Mouse (Mus musculus) embryonic facial prominence, embryonic 15.5 days (tissue): ENCODE measurements around the gene Prkcg. TPM values are rescaled to one million over a fixed set of nuclear protein-coding genes. Genes with fewer than 3 reads are reported as not detected.

ENCODE experiments used
- ATAC-seq: fragments of 200-750 bp; cut with Nextera tagmentation; 2 replicates; pipeline ENCODE4 v1.8.0; 2017; ENCODE audit warnings: low read depth, moderate TSS enrichment; ENCODE audit not compliant: insufficient number of reproducible peaks, low FRiP score, low TSS enrichment
- H3K27ac ChIP-seq: fragments of 300-500 bp; sonication (generic); replicated peaks from 2 replicates; pipeline ENCODE4 v1.5.1; 2015; ENCODE audit warnings: mild to moderate bottlenecking, inconsistent platforms
- H3K27me3 ChIP-seq: fragments of 300-500 bp; sonication (generic); 2 replicates; pipeline ENCODE4 v1.6.1; 2015; ENCODE audit warnings: inconsistent platforms
- H3K36me3 ChIP-seq: fragments of 300-500 bp; sonication (generic); 2 replicates; pipeline ENCODE4 v1.6.1; 2015; ENCODE audit warnings: mild to moderate bottlenecking, inconsistent platforms
- H3K4me1 ChIP-seq: fragments of 300-500 bp; sonication (generic); 2 replicates; pipeline ENCODE4 v1.6.1; 2015; ENCODE audit warnings: inconsistent platforms
- H3K4me2 ChIP-seq: fragments of 300-500 bp; sonication (generic); replicated peaks from 2 replicates; pipeline ENCODE4 v1.6.1; 2015; ENCODE audit warnings: mild to moderate bottlenecking, inconsistent platforms
- H3K4me3 ChIP-seq: fragments of 300-500 bp; sonication (generic); replicated peaks from 2 replicates; pipeline ENCODE4 v1.5.1; 2015; ENCODE audit warnings: mild to moderate bottlenecking, inconsistent platforms
- H3K9ac ChIP-seq: fragments of 300-500 bp; sonication (generic); 2 replicates; pipeline ENCODE4 v1.6.1; 2015; ENCODE audit warnings: inconsistent platforms
- H3K9me3 ChIP-seq: fragments of 300-500 bp; sonication (generic); replicated peaks from 2 replicates; pipeline ENCODE4 v1.6.1; 2016; ENCODE audit warnings: inconsistent platforms
- WGBS: fragments of 180-500 bp; shearing (Covaris S2); methylation state at CpG from one replicate; pipeline ENCODE4 v1.1.7; 2015; 5-methylcytosine and 5-hydroxymethylcytosine counted together
- polyA plus RNA-seq: library from polyadenylated mRNA; unstranded; fragments of >200 nt; fragmentation: Nextera tagmentation; extraction: Ambion mirVana; gene quantifications from 2 replicates; pipeline ENCODE4 v1.2.1, GENCODE M21; 2015

The Prkcg gene
- polyA plus RNA-seq, 1 experiment from 2014 or later: 0.28 TPM

DNA sequence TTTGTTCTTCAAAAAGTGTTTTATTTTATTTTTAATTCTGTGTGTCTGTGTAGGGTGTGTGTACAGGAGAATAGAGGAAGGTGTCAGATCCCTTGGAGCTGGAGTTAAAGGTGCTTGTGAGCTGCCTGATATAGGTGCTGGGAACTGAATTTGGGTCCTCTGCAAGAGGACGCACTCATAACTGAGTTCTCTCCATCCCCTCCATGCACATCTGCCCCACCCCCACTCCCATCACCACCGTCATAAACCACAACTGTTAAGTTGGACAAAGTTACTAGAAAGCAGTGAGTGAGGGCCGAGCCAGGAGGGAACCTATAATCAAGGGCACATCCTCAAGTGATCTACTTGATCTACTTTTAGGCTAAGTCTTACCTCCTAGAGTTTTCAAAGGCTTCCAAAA lies 54.9 kb downstream of the Prkcg start:
- 79% methylated on average over 3 of the region's 3 CpGs for WGBS
- Histone ChIP-seq H3K4me1 (no peaks in the 10 kb centered on the region), H3K9me3 (no peaks in the 10 kb centered on the region), H3K27ac (no peak overlapping the region), H3K9ac (no peak overlapping the region), H3K4me2 (no peak overlapping the region), H3K27me3 (no peaks in the 10 kb centered on the region), H3K4me3 (no peak overlapping the region), H3K36me3 (peaks cover 32% of the 10 kb centered on the region)
- ATAC-seq: no peak

DNA sequence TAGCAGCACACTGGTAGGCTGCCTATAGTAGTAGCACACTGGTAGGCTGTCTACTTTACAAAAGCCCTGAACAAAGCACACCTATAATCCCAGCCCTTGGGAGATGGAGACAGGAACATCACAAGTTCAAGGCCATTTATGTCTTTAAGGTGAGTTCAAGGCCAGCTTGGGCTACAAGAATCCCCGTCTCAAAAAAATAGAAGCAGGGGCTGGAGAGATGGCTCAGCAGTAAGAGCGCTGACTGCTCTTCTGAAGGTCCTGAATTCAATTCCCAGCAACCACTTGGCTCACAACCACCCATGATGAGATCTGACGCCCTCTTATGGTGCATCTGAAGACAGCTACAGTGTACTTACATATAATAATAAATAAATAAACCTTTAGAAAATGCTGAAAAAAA lies 56.3 kb downstream of the Prkcg start:
- H3K4me3 ChIP-seq: no peak overlapping the region

GRCm38 (mm10) chr7:3347366-3348287 lies 58.6 kb downstream of the Prkcg start:
- H3K4me2 ChIP-seq: no peak overlapping the region
- WGBS: 52% methylated on average over 20 of the region's 20 CpGs
- no peak overlapping the region for H3K4me3 ChIP-seq
- H3K36me3 ChIP-seq: peaks cover 43% of the 10 kb centered on the region
- H3K9me3 ChIP-seq: no peaks in the 10 kb centered on the region
- no peak overlapping the region for H3K9ac ChIP-seq
- H3K27me3 ChIP-seq: no peaks in the 10 kb centered on the region
- H3K27ac ChIP-seq: no peak overlapping the region
- no peaks in the 10 kb centered on the region for H3K4me1 ChIP-seq
- ATAC-seq: no peak

More for the DNA sequence above, 56.3 kb downstream of the Prkcg start:
- H3K4me2 ChIP-seq: no peak overlapping the region
- no peaks in the 10 kb centered on the region for H3K27me3 ChIP-seq
- no peak for ATAC-seq
- WGBS: 95% methylated on average over 3 of the region's 3 CpGs
- H3K4me1 ChIP-seq: no peaks in the 10 kb centered on the region
- H3K27ac ChIP-seq: no peak overlapping the region
- H3K9me3 ChIP-seq: no peaks in the 10 kb centered on the region
- H3K9ac ChIP-seq: no peak overlapping the region
- peaks cover 43% of the 10 kb centered on the region for H3K36me3 ChIP-seq

DNA sequence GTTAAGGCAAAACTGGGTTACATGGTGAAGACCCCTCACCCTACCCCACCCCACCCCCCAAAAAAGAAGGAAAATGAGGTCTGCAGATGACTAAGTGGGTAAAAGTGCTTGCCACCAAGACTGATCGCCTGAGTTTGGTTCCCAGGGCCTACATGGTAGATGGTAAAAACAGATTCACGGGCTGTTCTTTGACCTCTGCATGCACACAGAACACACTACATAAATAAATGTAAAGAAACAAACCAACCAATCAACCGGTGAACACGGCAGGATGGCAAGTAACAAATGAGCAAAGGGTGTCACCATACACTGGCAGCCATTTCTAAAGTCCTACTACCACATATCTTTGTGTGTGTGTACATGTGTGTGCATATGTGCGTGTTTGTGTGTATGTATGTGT lies 59.3 kb downstream of the Prkcg start:
- Histone ChIP-seq H3K9me3 (no peaks in the 10 kb centered on the region), H3K36me3 (peaks cover 37% of the 10 kb centered on the region), H3K9ac (no peak overlapping the region), H3K27ac (no peak overlapping the region), H3K4me3 (no peak overlapping the region), H3K27me3 (no peaks in the 10 kb centered on the region), H3K4me2 (no peak overlapping the region), H3K4me1 (no peaks in the 10 kb centered on the region)
- 73% methylated on average over 5 of the region's 5 CpGs for WGBS
- no peak for ATAC-seq

DNA sequence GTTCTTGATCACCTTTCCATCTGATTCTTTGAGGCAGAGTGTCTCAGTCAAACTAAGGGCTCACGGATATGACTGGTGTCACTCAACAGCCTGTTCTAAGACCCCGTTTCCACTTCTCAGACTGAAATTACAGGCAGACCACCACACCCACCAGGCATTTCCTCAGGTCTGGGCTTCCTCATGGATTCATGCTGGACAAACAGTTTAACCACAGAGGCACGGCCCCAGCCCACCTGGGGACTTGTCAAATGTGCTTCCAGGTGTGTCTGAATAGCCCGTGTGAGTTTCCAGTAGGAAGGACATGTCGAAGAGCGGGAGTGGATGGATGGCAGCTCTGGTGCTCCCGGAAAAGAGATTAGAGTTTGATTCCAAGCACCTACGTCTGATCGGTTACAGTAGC lies 60.8 kb downstream of the Prkcg start:
- no peak for ATAC-seq
- Histone ChIP-seq H3K27me3 (no peaks in the 10 kb centered on the region), H3K9me3 (no peaks in the 10 kb centered on the region), H3K27ac (no peak overlapping the region), H3K4me3 (no peak overlapping the region), H3K4me2 (no peak overlapping the region), H3K9ac (no peak overlapping the region), H3K36me3 (peaks cover 33% of the 10 kb centered on the region), H3K4me1 (no peaks in the 10 kb centered on the region)
- 91% methylated on average over 9 of the region's 9 CpGs for WGBS

DNA sequence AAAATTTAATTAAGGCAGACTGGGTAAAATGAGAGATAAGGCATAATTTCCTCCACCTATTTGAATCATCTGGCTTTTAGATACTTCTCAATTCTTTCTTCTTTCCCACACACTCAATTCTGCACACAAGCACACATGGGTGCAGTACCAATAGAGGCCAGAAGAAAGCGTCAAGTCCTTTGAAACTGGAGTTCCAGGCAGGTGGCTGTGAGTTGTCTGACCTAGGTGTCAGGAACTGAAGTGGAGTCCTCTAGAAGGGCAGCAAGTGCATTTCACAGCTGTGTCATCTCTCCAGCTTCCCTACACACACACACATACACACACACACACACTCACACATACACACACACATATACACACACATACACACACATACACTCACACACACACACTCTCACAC lies 62.6 kb downstream of the Prkcg start:
- 81% methylated on average over 1 of the region's 1 CpGs for WGBS
- Histone ChIP-seq H3K27ac (no peak overlapping the region), H3K27me3 (no peaks in the 10 kb centered on the region), H3K9ac (no peak overlapping the region), H3K4me2 (no peak overlapping the region), H3K4me1 (no peaks in the 10 kb centered on the region), H3K36me3 (peaks cover 31% of the 10 kb centered on the region), H3K4me3 (no peak overlapping the region), H3K9me3 (no peaks in the 10 kb centered on the region)
- no peak for ATAC-seq

DNA sequence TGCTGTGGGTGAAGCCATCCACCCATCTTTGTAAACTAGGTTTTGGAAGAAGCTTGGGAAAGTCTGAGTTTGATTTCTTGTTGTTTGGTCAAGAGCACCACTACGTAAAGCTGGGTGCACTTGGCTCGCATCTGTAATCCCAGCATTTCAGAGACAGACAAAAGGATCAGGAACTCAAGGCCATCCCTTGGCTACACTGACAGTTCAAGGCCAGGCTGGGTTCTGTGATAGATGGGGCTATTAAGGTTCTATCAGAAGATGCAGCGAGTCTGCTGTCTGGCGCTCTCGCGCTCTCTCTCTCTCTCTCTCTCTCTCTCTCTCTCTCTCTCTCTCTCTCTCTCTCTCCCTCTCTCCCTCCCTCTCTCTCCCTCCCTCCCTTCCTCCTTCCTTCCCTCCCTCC lies 65.9 kb downstream of the Prkcg start:
- Histone ChIP-seq H3K9ac (no peak overlapping the region), H3K4me3 (no peak overlapping the region), H3K36me3 (peaks cover 30% of the 10 kb centered on the region), H3K27me3 (no peaks in the 10 kb centered on the region), H3K27ac (no peak overlapping the region), H3K4me1 (no peaks in the 10 kb centered on the region), H3K9me3 (no peaks in the 10 kb centered on the region), H3K4me2 (no peak overlapping the region)
- no peak for ATAC-seq
- WGBS: 92% methylated on average over 6 of the region's 6 CpGs

DNA sequence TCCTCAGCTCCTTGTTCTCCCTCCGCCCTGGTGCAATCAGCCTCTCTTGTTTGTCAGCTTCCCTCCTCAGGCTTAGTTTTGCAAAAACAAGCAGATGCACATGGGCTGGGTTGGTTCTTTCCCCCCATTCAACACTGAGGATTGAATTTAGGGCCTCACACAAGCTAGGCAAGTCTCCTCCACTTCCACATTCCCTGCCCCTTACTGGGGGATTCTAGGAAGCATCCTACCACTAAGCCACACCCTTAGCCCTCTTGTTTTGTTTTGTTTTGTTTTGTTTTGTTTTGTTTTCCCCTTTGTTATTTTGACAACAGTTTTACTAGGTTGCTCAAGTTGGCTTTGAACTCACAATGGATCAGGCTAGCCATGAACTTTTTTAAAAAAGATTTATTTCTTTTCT lies 71.7 kb downstream of the Prkcg start:
- H3K27ac ChIP-seq: no peak overlapping the region
- H3K9ac ChIP-seq: no peak overlapping the region
- ATAC-seq: no peak
- H3K4me1 ChIP-seq: no peaks in the 10 kb centered on the region
- no peaks in the 10 kb centered on the region for H3K27me3 ChIP-seq
- H3K9me3 ChIP-seq: no peaks in the 10 kb centered on the region
- peaks cover 15% of the 10 kb centered on the region; the same call in 1 of the 2 replicates for H3K36me3 ChIP-seq
- no peak overlapping the region for H3K4me3 ChIP-seq
- 87% methylated on average over 1 of the region's 1 CpGs for WGBS
- H3K4me2 ChIP-seq: no peak overlapping the region

GRCm38 (mm10) chr7:3365547-3366279 lies 76.7 kb downstream of the Prkcg start:
- peaks cover 7% of the 10 kb centered on the region for H3K4me1 ChIP-seq
- 0 out of 2 replicates have a peak, but pooled peaks cover 6% of the 10 kb centered on the region for H3K36me3 ChIP-seq
- 50% methylated on average over 11 of the region's 11 CpGs for WGBS
- no peak for ATAC-seq
- no peaks in the 10 kb centered on the region for H3K9me3 ChIP-seq
- H3K4me3 ChIP-seq: no peak overlapping the region
- H3K27ac ChIP-seq: no peak overlapping the region
- H3K9ac ChIP-seq: no peak overlapping the region
- peaks cover 9% of the 10 kb centered on the region; the same call in 1 of the 2 replicates for H3K27me3 ChIP-seq
- H3K4me2 ChIP-seq: no peak overlapping the region

- H3K9me3 ChIP-seq: no peaks in the 10 kb centered on the region
- ATAC-seq: no peak
- peaks cover 9% of the 10 kb centered on the region; the same call in 1 of the 2 replicates for H3K27me3 ChIP-seq
- peaks cover 7% of the 10 kb centered on the region for H3K4me1 ChIP-seq
- H3K36me3 ChIP-seq: 0 out of 2 replicates have a peak, but pooled peaks cover 6% of the 10 kb centered on the region
- WGBS: 21% methylated on average over 42 of the region's 42 CpGs
- H3K27ac ChIP-seq: no peak overlapping the region
- H3K4me3 ChIP-seq: peak overlapping the region; percentile 18; the same call in 1 of the 2 replicates
- H3K4me2 ChIP-seq: peak overlapping the region; percentile 38
- H3K9ac ChIP-seq: no peak overlapping the region
These were observed 77.9 kb downstream of the Prkcg start for GRCm38 (mm10) chr7:3366705-3367516.

GRCm38 (mm10) chr7:3367569-3367968 lies 78.6 kb downstream of the Prkcg start:
- no peak for ATAC-seq
- H3K27ac ChIP-seq: no peak overlapping the region
- WGBS: 13% methylated on average over 11 of the region's 11 CpGs
- H3K4me2 ChIP-seq: peak overlapping the region; percentile 38
- H3K9ac ChIP-seq: no peak overlapping the region
- H3K4me3 ChIP-seq: peak overlapping the region; percentile 18
- peaks cover 9% of the 10 kb centered on the region; the same call in 1 of the 2 replicates for H3K27me3 ChIP-seq
- H3K4me1 ChIP-seq: peaks cover 7% of the 10 kb centered on the region
- H3K36me3 ChIP-seq: 0 out of 2 replicates have a peak, but pooled peaks cover 6% of the 10 kb centered on the region
- no peaks in the 10 kb centered on the region for H3K9me3 ChIP-seq
